Mouse (Mus musculus) heart, embryonic 14.5 days (tissue): ENCODE measurements at regions not wholly inside any gene's neighbourhood (a gene's known extent, or its start where the extent isn't known, plus 50 kb on each side); places are given as distances from the start of the nearest gene placed in this dataset.

Experiments
- ATAC-seq: fragments of 200-750 bp; cut with Nextera tagmentation; 2 replicates; pipeline ENCODE4 v1.8.0; 2017; ENCODE audit warnings: low read depth, moderate TSS enrichment; ENCODE audit not compliant: insufficient number of reproducible peaks, insufficient read depth, low FRiP score
- H3K27ac ChIP-seq, 2 experiments: fragments of 200-500 bp in 1 of 2; fragments of 300-500 bp in 1 of 2; sonication (generic) in 1 of 2; replicated peaks in 1 of 2; 2 replicates each; pipeline ENCODE4 v1.5.1; 2012 to 2014; ENCODE audit warnings: low read depth in 2 of 2, low read length in 2 of 2, control low read depth in 1 of 2, mild to moderate bottlenecking in 1 of 2, mixed read lengths in 1 of 2; ENCODE audit not compliant: control insufficient read depth in 1 of 2, insufficient read depth in 1 of 2
- H3K27me3 ChIP-seq: fragments of 300-500 bp; sonication (generic); 2 replicates; pipeline ENCODE4 v1.6.1; 2014; ENCODE audit warnings: mild to moderate bottlenecking, low read length, control low read depth; ENCODE audit not compliant: control insufficient read depth, insufficient read depth
- H3K36me3 ChIP-seq: fragments of 300-500 bp; sonication (generic); 2 replicates; pipeline ENCODE4 v1.6.1; 2014; ENCODE audit warnings: mild to moderate bottlenecking, control low read depth, low read length, mixed read lengths; ENCODE audit not compliant: control insufficient read depth, insufficient read depth
- H3K4me1 ChIP-seq, 2 experiments: fragments of 200-500 bp in 1 of 2; fragments of 300-500 bp in 1 of 2; sonication (generic) in 1 of 2; 2 replicates each; pipeline ENCODE4 v1.6.1; 2012 to 2014; ENCODE audit warnings: low read length in 2 of 2, control low read depth in 1 of 2, mixed read lengths in 1 of 2; ENCODE audit not compliant: control insufficient read depth in 2 of 2, insufficient read depth in 2 of 2
- H3K4me2 ChIP-seq: fragments of 300-500 bp; sonication (generic); 2 replicates; pipeline ENCODE4 v1.6.1; 2014; ENCODE audit warnings: mild to moderate bottlenecking, low read length
- H3K4me3 ChIP-seq, 2 experiments: fragments of 200-500 bp in 1 of 2; fragments of 300-500 bp in 1 of 2; sonication (generic) in 1 of 2; 2 replicates each; pipeline ENCODE4 v1.5.1; 2012 to 2014; ENCODE audit warnings: low read length in 2 of 2, mild to moderate bottlenecking in 2 of 2, control low read depth in 1 of 2, low read depth in 1 of 2, moderate library complexity in 1 of 2; ENCODE audit not compliant: control insufficient read depth in 1 of 2, insufficient read depth in 1 of 2
- H3K9ac ChIP-seq: fragments of 300-500 bp; sonication (generic); 2 replicates; pipeline ENCODE4 v1.6.1; 2014; ENCODE audit warnings: mild to moderate bottlenecking, low read length
- H3K9me3 ChIP-seq: fragments of 300-500 bp; sonication (generic); 2 replicates; pipeline ENCODE4 v1.6.1; 2016; ENCODE audit warnings: low read length, control low read depth; ENCODE audit not compliant: control insufficient read depth
- WGBS: fragments of 180-500 bp; shearing (Covaris S2); extraction: QIAGEN DNeasy Blood & Tissue Kit; methylation state at CpG from one replicate; pipeline ENCODE4 v1.1.7; 2014; 5-methylcytosine and 5-hydroxymethylcytosine counted together

DNA sequence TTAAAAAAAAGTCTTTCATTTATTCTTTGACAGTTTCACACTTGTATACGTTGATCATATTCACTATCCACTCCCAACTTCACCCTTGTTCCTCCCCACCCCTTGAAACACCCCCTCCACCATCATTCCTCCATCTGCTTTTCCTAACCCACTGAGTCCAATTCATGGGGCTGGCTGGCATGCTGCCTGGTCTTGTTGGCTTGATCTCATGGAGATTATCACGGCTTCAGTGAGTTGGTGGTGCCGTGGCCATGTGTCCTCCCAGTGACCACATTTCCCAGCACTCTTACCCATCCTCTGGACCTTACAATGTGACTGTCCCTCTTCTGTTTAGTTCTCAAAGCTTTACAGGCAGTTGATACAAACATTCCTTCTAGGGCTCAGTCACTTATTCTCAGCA is 65.8 kb upstream of the Lrpap1 start:
- H3K36me3 ChIP-seq, result no peaks in the 10 kb centered on the region
- H3K27me3 ChIP-seq, result no peaks in the 10 kb centered on the region
- H3K27ac ChIP-seq, result no peak overlapping the region
- no peak overlapping the region for H3K4me3 ChIP-seq
- ATAC-seq, result no peak
- H3K9me3 ChIP-seq, result 0 out of 2 replicates have a peak, but pooled peaks cover 3% of the 10 kb centered on the region
- WGBS, result 61% methylated on average over 3 of the region's 3 CpGs
- no peak overlapping the region for H3K9ac ChIP-seq
- no peak overlapping the region for H3K4me2 ChIP-seq
- peaks cover 8 to 9% of the 10 kb centered on the region in 2 experiments; a peak in 3 of 4 replicates for H3K4me1 ChIP-seq

- H3K4me1 ChIP-seq, result peaks cover 16% of the 10 kb centered on the region in 2 experiments
- 83% methylated on average over 11 of the region's 11 CpGs for WGBS
These were observed 65.0 kb upstream of the Lrpap1 start for GRCm38 (mm10) chr5:35170369-35171130.

GRCm38 (mm10) chr5:35169614-35170293 is 64.2 kb upstream of the Lrpap1 start:
- ATAC-seq, result no peak
- Histone ChIP-seq H3K4me2 (no peak overlapping the region), H3K4me1 (peaks cover 17 to 19% of the 10 kb centered on the region in 2 experiments), H3K36me3 (no peaks in the 10 kb centered on the region), H3K9me3 (0 out of 2 replicates have a peak, but pooled peaks cover 3% of the 10 kb centered on the region), H3K4me3 (no peak overlapping the region), H3K9ac (no peak overlapping the region), H3K27me3 (no peaks in the 10 kb centered on the region), H3K27ac (no peak overlapping the region)
- WGBS, result 75% methylated on average over 7 of the region's 7 CpGs

More at GRCm38 (mm10) chr5:35170369-35171130, 65.0 kb upstream of the Lrpap1 start:
- Histone ChIP-seq H3K4me2 (no peak overlapping the region), H3K9me3 (0 out of 2 replicates have a peak, but pooled peaks cover 3% of the 10 kb centered on the region), H3K27ac (no peak overlapping the region), H3K27me3 (no peaks in the 10 kb centered on the region), H3K4me3 (no peak overlapping the region), H3K9ac (no peak overlapping the region), H3K36me3 (no peaks in the 10 kb centered on the region)
- ATAC-seq, result no peak

GRCm38 (mm10) chr5:35168853-35169252 is 63.3 kb upstream of the Lrpap1 start:
- Histone ChIP-seq H3K27me3 (no peaks in the 10 kb centered on the region), H3K4me3 (no peak overlapping the region), H3K36me3 (no peaks in the 10 kb centered on the region), H3K4me2 (no peak overlapping the region), H3K9ac (no peak overlapping the region), H3K27ac (no peak overlapping the region), H3K4me1 (peaks cover 17 to 19% of the 10 kb centered on the region in 2 experiments), H3K9me3 (0 out of 2 replicates have a peak, but pooled peaks cover 3% of the 10 kb centered on the region)
- WGBS, result 29% methylated on average over 5 of the region's 5 CpGs
- no peak for ATAC-seq

DNA sequence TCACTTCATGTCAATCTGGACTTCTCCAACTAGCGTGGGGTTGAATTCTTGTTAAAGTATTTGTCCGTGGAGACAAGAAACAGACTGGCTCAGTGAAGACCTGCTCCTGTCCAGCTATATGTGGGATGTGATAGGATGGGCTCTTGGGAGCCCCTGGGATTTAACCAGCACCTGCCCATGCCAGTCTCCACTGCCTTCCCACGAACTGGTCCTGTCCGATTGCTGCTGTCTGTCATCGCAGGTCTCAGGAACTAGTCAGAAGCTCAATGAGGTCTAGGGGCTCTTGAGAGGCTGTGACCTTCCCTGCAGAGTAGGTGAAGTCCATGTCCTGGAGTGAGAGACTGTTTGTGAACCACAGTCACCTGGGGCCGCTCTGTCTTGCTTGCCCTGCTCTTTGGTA is 62.8 kb upstream of the Lrpap1 start:
- Histone ChIP-seq H3K36me3 (no peaks in the 10 kb centered on the region), H3K27me3 (no peaks in the 10 kb centered on the region), H3K4me3 (no peak overlapping the region), H3K9me3 (0 out of 2 replicates have a peak, but pooled peaks cover 3% of the 10 kb centered on the region), H3K4me1 (peaks cover 17 to 19% of the 10 kb centered on the region in 2 experiments), H3K4me2 (no peak overlapping the region), H3K27ac (no peak overlapping the region), H3K9ac (no peak overlapping the region)
- 71% methylated on average over 6 of the region's 6 CpGs for WGBS
- no peak for ATAC-seq

- no peaks in the 10 kb centered on the region for H3K36me3 ChIP-seq
- 0 out of 2 replicates have a peak, but pooled peaks cover 3% of the 10 kb centered on the region for H3K9me3 ChIP-seq
- no peak overlapping the region for H3K27ac ChIP-seq
- ATAC-seq, result 0 out of 2 replicates have a peak, but pooled peaks have one; percentile 29
- WGBS, result 33% methylated on average over 8 of the region's 8 CpGs
- H3K4me1 ChIP-seq, result peaks cover 24% of the 10 kb centered on the region in 2 experiments
- H3K9ac ChIP-seq, result no peak overlapping the region
- no peak overlapping the region for H3K4me3 ChIP-seq
- H3K4me2 ChIP-seq, result no peak overlapping the region
- no peaks in the 10 kb centered on the region for H3K27me3 ChIP-seq
These were observed 60.4 kb upstream of the Lrpap1 start for GRCm38 (mm10) chr5:35165993-35166392.

GRCm38 (mm10) chr5:35165459-35165858 is 59.9 kb upstream of the Lrpap1 start:
- ATAC-seq, result no peak
- no peak overlapping the region for H3K4me3 ChIP-seq
- no peak overlapping the region for H3K27ac ChIP-seq
- no peaks in the 10 kb centered on the region for H3K27me3 ChIP-seq
- 60% methylated on average over 2 of the region's 2 CpGs for WGBS
- no peak overlapping the region for H3K9ac ChIP-seq
- H3K9me3 ChIP-seq, result 0 out of 2 replicates have a peak, but pooled peaks cover 3% of the 10 kb centered on the region
- H3K36me3 ChIP-seq, result no peaks in the 10 kb centered on the region
- no peak overlapping the region for H3K4me2 ChIP-seq
- H3K4me1 ChIP-seq, result peaks cover 25 to 26% of the 10 kb centered on the region in 2 experiments
